Mouse (Mus musculus) central nervous system, embryonic 11.5 days (tissue): ENCODE results near the gene Nit2. TPM values are rescaled to one million over a fixed set of nuclear protein-coding genes. Genes with fewer than 3 reads are reported as not detected.

Experiments
- polyA plus RNA-seq: library from polyadenylated mRNA; depleted of rRNA; stranded (reverse); fragments of >200 nt; gene quantifications from 2 replicates; pipeline ENCODE4 v1.2.3, GENCODE M21; 2012; rRNA removed

The Nit2 gene
- 19.5 and 34.9 TPM in 2 replicates for polyA plus RNA-seq

GRCm38 (mm10) chr16:57166611-57167513, at the start of gene Nit2:
Gene Nit2, minus strand, starts transcription at chr16:57167341.

GRCm38 (mm10) chr16:57120913-57121815, 46.0 kb downstream of the Nit2 start, which contains the start of gene Tomm70a:
Gene Tomm70a, plus strand, starts transcription at chr16:57121703.

Other genes with a start within 250 kb of the Nit2 start
- not detected in 2 replicates for gene Lnp1, start 239.3 kb downstream of the Nit2 start, polyA plus RNA-seq
- gene Tmem45a2, start 96.0 kb downstream of the Nit2 start, polyA plus RNA-seq: not detected in 2 replicates
- gene Tomm70a, start 45.6 kb downstream of the Nit2 start, polyA plus RNA-seq: 48.8 and 49.4 TPM in 2 replicates
- 39.0 and 40.1 TPM in 2 replicates for gene Tbc1d23, start 64.2 kb upstream of the Nit2 start, polyA plus RNA-seq
- gene Tmem30c, start 125.5 kb upstream of the Nit2 start, polyA plus RNA-seq: 0.51 and 0.80 TPM in 2 replicates
- gene Filip1l, start 185.8 kb upstream of the Nit2 start, polyA plus RNA-seq: 4.0 and 10.6 TPM in 2 replicates